Mouse (Mus musculus) limb, embryonic 14.5 days (tissue): ENCODE results near the gene Creld1. TPM values are rescaled to one million over a fixed set of nuclear protein-coding genes. Genes with fewer than 3 reads are reported as not detected.
A peak's percentile ranks its signal among the peaks of the same experiment; 100 is the strongest.

Experiments used
- ATAC-seq: fragments of 200-750 bp; cut with Nextera tagmentation; 2 replicates; pipeline ENCODE4 v1.8.0; 2017; ENCODE audit warnings: low read depth, moderate number of reproducible peaks, moderate TSS enrichment; ENCODE audit not compliant: low FRiP score
- DNase-seq: peaks from one replicate; pipeline ENCODE4 v3.0.0-alpha.2; 2015; ENCODE audit warnings: low spot score
- H3K27ac ChIP-seq: fragments of 300-500 bp; sonication (generic); replicated peaks from 2 replicates; pipeline ENCODE4 v1.5.1; 2014; ENCODE audit warnings: low read depth, mild to moderate bottlenecking, low read length, moderate library complexity, mixed read lengths
- H3K27me3 ChIP-seq: fragments of 300-500 bp; sonication (generic); 2 replicates; pipeline ENCODE4 v1.6.1; 2014; ENCODE audit warnings: low read length, mixed read lengths; ENCODE audit not compliant: control insufficient read depth, insufficient read depth
- H3K36me3 ChIP-seq: fragments of 300-500 bp; sonication (generic); 2 replicates; pipeline ENCODE4 v1.6.1; 2014; ENCODE audit warnings: mild to moderate bottlenecking, low read length, moderate library complexity, mixed read lengths; ENCODE audit not compliant: control insufficient read depth, insufficient read depth
- H3K4me1 ChIP-seq: fragments of 300-500 bp; sonication (generic); 2 replicates; pipeline ENCODE4 v1.6.1; 2014; ENCODE audit warnings: antibody characterized with exemption, low read length, mixed read lengths; ENCODE audit not compliant: control insufficient read depth, insufficient read depth
- H3K4me2 ChIP-seq: fragments of 300-500 bp; sonication (generic); replicated peaks from 2 replicates; pipeline ENCODE4 v1.6.1; 2014; ENCODE audit warnings: low read depth, mild to moderate bottlenecking, low read length, moderate library complexity; ENCODE audit not compliant: severe bottlenecking
- H3K4me3 ChIP-seq: fragments of 300-500 bp; sonication (generic); replicated peaks from 2 replicates; pipeline ENCODE4 v1.5.1; 2014; ENCODE audit warnings: low read length
- H3K9ac ChIP-seq: fragments of 300-500 bp; sonication (generic); 2 replicates; pipeline ENCODE4 v1.6.1; 2014; ENCODE audit warnings: mild to moderate bottlenecking, low read depth, low read length, moderate library complexity; ENCODE audit not compliant: severe bottlenecking
- H3K9me3 ChIP-seq: fragments of 300-500 bp; sonication (generic); 2 replicates; pipeline ENCODE4 v1.6.1; 2016; ENCODE audit warnings: low read length; ENCODE audit not compliant: control insufficient read depth
- POLR2A ChIP-seq: fragments of 200-500 bp; IDR thresholded peaks from 2 replicates; pipeline ENCODE4 v1.8.0; 2012; ENCODE audit warnings: inconsistent platforms, mild to moderate bottlenecking, moderate library complexity, borderline replicate concordance; ENCODE audit not compliant: insufficient read depth, insufficient read length; ENCODE audit errors: extremely low read depth
- WGBS: fragments of 180-500 bp; shearing (Covaris S2); extraction: QIAGEN DNeasy Blood & Tissue Kit; methylation state at CpG from one replicate; pipeline ENCODE4 v1.1.7; 2014; 5-methylcytosine and 5-hydroxymethylcytosine counted together
- polyA plus RNA-seq, 2 experiments: library from polyadenylated mRNA; depleted of rRNA in 1 of 2; stranded (reverse) in 1 of 2; unstranded in 1 of 2; fragments of >200 nt; fragmentation: Nextera tagmentation in 1 of 2; extraction: Ambion mirVana in 1 of 2; gene quantifications; 2 replicates each; pipeline versions ENCODE4 v1.2.1 to v1.2.3; 2012 to 2014

The Creld1 gene
- polyA plus RNA-seq, 2 experiments: 15.9 to 16.1 TPM

- TF ChIP-seq POLR2A: no peak
Measured at GRCm38 (mm10) chr6:113473715-113474114, 9.4 kb upstream of the Creld1 start.

GRCm38 (mm10) chr6:113477353-113477752, 5.7 kb upstream of the Creld1 start:
- H3K27me3 ChIP-seq: peaks cover 19% of the 10 kb centered on the region
- H3K27ac ChIP-seq: no peak overlapping the region
- no peaks in the 10 kb centered on the region for H3K9me3 ChIP-seq
- no peak for DNase-seq
- ATAC-seq: no peak
- H3K9ac ChIP-seq: no peak overlapping the region
- H3K4me1 ChIP-seq: no peaks in the 10 kb centered on the region
- H3K4me2 ChIP-seq: no peak overlapping the region
- no peak for TF ChIP-seq POLR2A
- 40% methylated on average over 7 of the region's 7 CpGs for WGBS
- H3K36me3 ChIP-seq: no peaks in the 10 kb centered on the region
- H3K4me3 ChIP-seq: no peak overlapping the region

More at GRCm38 (mm10) chr6:113473715-113474114, 9.4 kb upstream of the Creld1 start:
- Histone ChIP-seq H3K9me3 (no peaks in the 10 kb centered on the region), H3K27me3 (peaks cover 11% of the 10 kb centered on the region), H3K9ac (no peak overlapping the region), H3K4me1 (peaks cover 3% of the 10 kb centered on the region; the same call in 1 of the 2 replicates), H3K4me3 (no peak overlapping the region), H3K4me2 (no peak overlapping the region), H3K36me3 (no peaks in the 10 kb centered on the region), H3K27ac (no peak overlapping the region)
- ATAC-seq (no peak), DNase-seq (no peak)
- 81% methylated on average over 6 of the region's 6 CpGs for WGBS

- H3K4me2 ChIP-seq: no peak overlapping the region
- H3K4me3 ChIP-seq: no peak overlapping the region
- H3K4me1 ChIP-seq: peaks cover 2% of the 10 kb centered on the region; the same call in 1 of the 2 replicates
- peaks cover 26% of the 10 kb centered on the region for H3K27me3 ChIP-seq
- H3K27ac ChIP-seq: no peak overlapping the region
- TF ChIP-seq POLR2A: no peak
- ATAC-seq (no peak), DNase-seq (no peak)
- no peaks in the 10 kb centered on the region for H3K36me3 ChIP-seq
- H3K9me3 ChIP-seq: no peaks in the 10 kb centered on the region
- no peak overlapping the region for H3K9ac ChIP-seq
- WGBS: 84% methylated on average over 10 of the region's 10 CpGs
Measured at GRCm38 (mm10) chr6:113478906-113479305, 4.2 kb upstream of the Creld1 start.

GRCm38 (mm10) chr6:113480555-113481373, 2.3 kb upstream of the Creld1 start:
- WGBS: 52% methylated on average over 18 of the region's 18 CpGs
- H3K27ac ChIP-seq: no peak overlapping the region

GRCm38 (mm10) chr6:113482477-113483099, 509 bp upstream of the Creld1 start:
- no peaks in the 10 kb centered on the region for H3K9me3 ChIP-seq
- ATAC-seq: peak; percentile 21
- H3K4me3 ChIP-seq: peak overlapping the region; percentile 41
- TF ChIP-seq POLR2A: no peak
- H3K36me3 ChIP-seq: no peaks in the 10 kb centered on the region
- 3% methylated on average over 49 of the region's 65 CpGs for WGBS
- no peak for DNase-seq
- 0 out of 2 replicates have a peak overlapping the region, but pooled peaks have one; percentile 3 for H3K27ac ChIP-seq
- peak overlapping the region; percentile 37 for H3K9ac ChIP-seq
- peaks cover 8% of the 10 kb centered on the region; the same call in 1 of the 2 replicates for H3K4me1 ChIP-seq
- H3K4me2 ChIP-seq: peak overlapping the region; percentile 69
- H3K27me3 ChIP-seq: peaks cover 26% of the 10 kb centered on the region

More at GRCm38 (mm10) chr6:113480555-113481373, 2.3 kb upstream of the Creld1 start:
- no peak for TF ChIP-seq POLR2A
- no peak overlapping the region for H3K9ac ChIP-seq
- no peak overlapping the region for H3K4me2 ChIP-seq
- no peaks in the 10 kb centered on the region for H3K9me3 ChIP-seq
- no peak overlapping the region for H3K4me3 ChIP-seq
- no peaks in the 10 kb centered on the region for H3K36me3 ChIP-seq
- ATAC-seq (no peak), DNase-seq (no peak)
- peaks cover 3% of the 10 kb centered on the region; the same call in 1 of the 2 replicates for H3K4me1 ChIP-seq
- H3K27me3 ChIP-seq: peaks cover 26% of the 10 kb centered on the region
